Mouse (Mus musculus) heart, postnatal 25 days (tissue): ENCODE results near the gene Jpt1. TPM values are rescaled to one million over a fixed set of nuclear protein-coding genes. Genes with fewer than 3 reads are reported as not detected.
"Not testable (repeated sequence)": the region's sequence is repeated elsewhere in the genome, so short reads cannot be mapped to it uniquely, and the experiment has no call there.

Experiments
- DNase-seq: peaks from one replicate; pipeline ENCODE4 v3.0.0; 2022; ENCODE audit warnings: low spot score
- intact Hi-C: fragments of 180-260 bp; cut with DNase I; formaldehyde crosslinking; loops from one replicate; pipeline ENCODE4 v1.15.1; 2025
- total RNA-seq, 2 experiments: library from RNA; stranded (reverse); gene quantifications; 2 replicates each; pipeline ENCODE4 v1.2.3; 2021

Jpt1 gene
- total RNA-seq, 2 experiments from 2014 or later = 121 to 135 TPM

- intact Hi-C loops = loop anchor here (5.0 kb wide), 3 partner anchors 81 to 231 kb away; partner anchors contain the start of genes Mif4gd and Nup85
- no peak for DNase-seq
Observed at GRCm38 (mm10) chr11:115481553-115482259, 32.5 kb downstream of the Jpt1 start.

- intact Hi-C loops = no loop called here
- DNase-seq = no peak
Observed at GRCm38 (mm10) chr11:115478296-115478938, 35.8 kb downstream of the Jpt1 start.

- DNase-seq, intact Hi-C loops: not testable (repeated sequence)
Observed at GRCm38 (mm10) chr11:115477388-115477787, 36.8 kb downstream of the Jpt1 start.

- intact Hi-C loops, DNase-seq: not testable (repeated sequence)
Observed at GRCm38 (mm10) chr11:115476630-115477029, 37.6 kb downstream of the Jpt1 start.

- no peak for DNase-seq
- intact Hi-C loops = loop anchor here (2.0 kb wide), 1 partner anchor 55 kb away; the partner anchor contains the start of gene Kctd2
Observed at GRCm38 (mm10) chr11:115475758-115476237, 38.4 kb downstream of the Jpt1 start.

GRCm38 (mm10) chr11:115475025-115475757 is 39.0 kb downstream of the Jpt1 start, which contains the start of gene Armc7:
Gene Armc7, plus strand, starts transcription at chr11:115475667.
- intact Hi-C loops = loop anchor here (2.0 kb wide), 1 partner anchor 54 kb away; the partner anchor contains the start of gene Kctd2

GRCm38 (mm10) chr11:115473626-115474275 is 40.4 kb downstream of the Jpt1 start:
- intact Hi-C loops = loop anchor here (1.0 to 2.0 kb wide), 3 partner anchors 45 to 115 kb away; partner anchors contain the start of gene Kctd2
- DNase-seq = peak; percentile 83

More at GRCm38 (mm10) chr11:115475025-115475757, 39.0 kb downstream of the Jpt1 start, which contains the start of gene Armc7:
- DNase-seq = peak; percentile 94

GRCm38 (mm10) chr11:115472183-115472582 is 42.0 kb downstream of the Jpt1 start:
- intact Hi-C loops = no loop called here
- peak; percentile 20 for DNase-seq

- intact Hi-C loops = no loop called here
- no peak for DNase-seq
Observed at GRCm38 (mm10) chr11:115467217-115467618, 47.0 kb downstream of the Jpt1 start.

- DNase-seq = no peak
Observed at GRCm38 (mm10) chr11:115464851-115465250, 49.3 kb downstream of the Jpt1 start.

GRCm38 (mm10) chr11:115463397-115463796 is 50.8 kb downstream of the Jpt1 start:
- intact Hi-C loops = no loop called here

More at GRCm38 (mm10) chr11:115464851-115465250, 49.3 kb downstream of the Jpt1 start:
- intact Hi-C loops = no loop called here

GRCm38 (mm10) chr11:115462243-115462891 is 51.8 kb downstream of the Jpt1 start, which contains the start of gene Slc16a5:
Gene Slc16a5, plus strand, starts transcription at chr11:115462474.
- no peak for DNase-seq
- intact Hi-C loops = no loop called here

More at GRCm38 (mm10) chr11:115463397-115463796, 50.8 kb downstream of the Jpt1 start:
- DNase-seq = no peak

GRCm38 (mm10) chr11:115461846-115462242 is 52.3 kb downstream of the Jpt1 start:
- no peak for DNase-seq
- intact Hi-C loops = no loop called here

- intact Hi-C loops = no loop called here
- no peak for DNase-seq
Observed at GRCm38 (mm10) chr11:115460976-115461375, 53.2 kb downstream of the Jpt1 start.

GRCm38 (mm10) chr11:115457405-115457804 is 56.8 kb downstream of the Jpt1 start:
- DNase-seq = no peak
- intact Hi-C loops = no loop called here

- DNase-seq = no peak
- intact Hi-C loops = no loop called here
Observed at GRCm38 (mm10) chr11:115456182-115456581, 58.0 kb downstream of the Jpt1 start.

GRCm38 (mm10) chr11:115455619-115456018 is 58.6 kb downstream of the Jpt1 start:
- intact Hi-C loops = no loop called here
- DNase-seq = no peak

- DNase-seq, intact Hi-C loops: not testable (repeated sequence)
Observed at GRCm38 (mm10) chr11:115454822-115455221, 59.4 kb downstream of the Jpt1 start.

GRCm38 (mm10) chr11:115453306-115453705 is 60.9 kb downstream of the Jpt1 start:
- DNase-seq = no peak
- intact Hi-C loops = no loop called here
